ENCODE assay signal across 15 mouse cellular contexts in the genomic region with DNA sequence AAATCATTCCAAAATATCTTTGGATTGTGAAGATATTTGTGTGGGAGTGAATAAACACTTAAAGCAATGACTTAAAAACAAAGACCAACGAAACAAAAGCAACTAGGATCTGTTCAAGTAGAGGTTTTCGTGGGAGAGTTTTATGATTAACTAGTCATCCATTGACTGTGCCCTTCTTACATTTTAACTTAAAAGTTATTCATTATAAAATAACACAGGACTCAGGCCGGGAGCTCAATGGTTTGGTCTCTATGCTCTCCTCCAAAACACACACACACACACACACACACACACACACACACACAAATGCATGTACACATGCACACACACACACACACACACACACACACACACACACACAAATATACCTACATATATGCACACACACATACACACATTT.
"Had no signal": no experiment of that assay in that cellular context is flagged by ENCODE, and none has a peak within 500 bp of the region (broad histone marks: within the 10 kb centered on the region; RNA-seq: fewer than 3 reads in every experiment).

No protein-coding gene starts in this region.

- ATAC-seq: lung, postnatal 0 days; midbrain, embryonic 16.5 days had no signal

- H3K36me3 ChIP-seq: lung, embryonic 15.5 days; midbrain, embryonic 10.5 days; midbrain, embryonic 12.5 days; neural tube, embryonic 12.5 days; stomach, embryonic 15.5 days had no signal

- H3K4me2 ChIP-seq: lung, embryonic 15.5 days; midbrain, embryonic 12.5 days; neural tube, embryonic 12.5 days; stomach, embryonic 15.5 days had no signal

- DNase-seq: lung, adult 2 months; lung, postnatal 4 days; midbrain, embryonic 14.5 days; right cerebral cortex, postnatal 14 days; thymus, postnatal 25 days; thymus, postnatal 4 days had no signal

- H3K4me1 ChIP-seq: lung, embryonic 15.5 days; midbrain, embryonic 10.5 days; midbrain, embryonic 12.5 days; neural tube, embryonic 12.5 days; stomach, embryonic 15.5 days had no signal

- H3K27ac ChIP-seq: lung, embryonic 15.5 days; midbrain, embryonic 10.5 days; midbrain, embryonic 12.5 days; neural tube, embryonic 12.5 days; stomach, embryonic 15.5 days; stomach, postnatal 0 days had no signal

- H3K27me3 ChIP-seq: lung, embryonic 15.5 days; midbrain, embryonic 12.5 days; neural tube, embryonic 12.5 days; stomach, embryonic 15.5 days had no signal

- H3K9ac ChIP-seq: lung, embryonic 15.5 days; midbrain, embryonic 12.5 days; neural tube, embryonic 12.5 days; stomach, embryonic 15.5 days had no signal

- H3K9me3 ChIP-seq: lung, embryonic 15.5 days; midbrain, embryonic 10.5 days; midbrain, embryonic 12.5 days; neural tube, embryonic 12.5 days; stomach, embryonic 15.5 days had no signal

- H3K4me3 ChIP-seq: lung, embryonic 15.5 days; midbrain, embryonic 10.5 days; midbrain, embryonic 12.5 days; myocyte; neural tube, embryonic 12.5 days; stomach, embryonic 15.5 days had no signal
